Mouse (Mus musculus): ENCODE results near the gene Acmsd.
"Not testable (repeated sequence)": the region's sequence is repeated elsewhere in the genome, so short reads cannot be mapped to it uniquely, and the experiment has no call there.

The Acmsd gene

GRCm38 (mm10) chr1:127729096-127729495 is at the start of gene Acmsd:
Gene Acmsd, plus strand, starts transcription at chr1:127729413.
- no peak for DNase-seq (ENCODE audit: low read depth)

DNA sequence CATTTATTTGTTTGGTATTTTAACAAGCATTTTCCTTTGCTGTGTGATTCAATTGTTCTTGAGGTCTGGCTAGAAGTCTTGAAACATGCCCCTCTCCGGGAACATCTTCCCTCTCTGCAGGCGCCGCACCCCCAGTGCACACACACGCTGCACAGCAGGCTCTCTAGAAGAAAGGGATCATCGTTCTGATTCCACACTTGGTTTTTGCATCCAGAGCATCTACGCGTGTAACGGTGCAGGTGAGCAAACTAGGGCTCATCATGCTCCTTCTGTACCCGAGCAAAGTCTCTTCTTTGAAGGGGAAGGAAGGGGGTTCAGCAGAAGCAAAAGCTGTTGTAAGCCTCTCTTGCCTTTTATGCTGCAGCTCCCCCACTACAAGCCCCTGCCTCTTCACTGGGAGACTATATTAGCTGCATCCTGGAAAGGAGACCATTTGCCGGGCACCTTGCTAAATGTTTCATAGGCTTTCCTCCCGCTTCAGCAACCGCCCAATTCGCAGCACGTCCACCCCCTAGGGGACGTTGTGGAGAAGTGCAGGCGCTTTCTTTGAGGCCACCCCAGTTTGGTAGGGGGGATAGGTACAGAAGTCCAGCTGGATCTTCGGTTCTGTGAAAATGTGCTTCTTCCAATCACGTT is 49.6 kb upstream of the Acmsd start, which contains the start of gene Tmem163:
Tmem163 (minus strand) TSS at position 51 of the 636 bp plus-strand sequence.
- DNase-seq (ENCODE audit: low read depth) = peak; percentile 55

- DNase-seq (ENCODE audit: low read depth) = peak; percentile 45
Observed at GRCm38 (mm10) chr1:127696533-127696932, 32.7 kb upstream of the Acmsd start.

DNA sequence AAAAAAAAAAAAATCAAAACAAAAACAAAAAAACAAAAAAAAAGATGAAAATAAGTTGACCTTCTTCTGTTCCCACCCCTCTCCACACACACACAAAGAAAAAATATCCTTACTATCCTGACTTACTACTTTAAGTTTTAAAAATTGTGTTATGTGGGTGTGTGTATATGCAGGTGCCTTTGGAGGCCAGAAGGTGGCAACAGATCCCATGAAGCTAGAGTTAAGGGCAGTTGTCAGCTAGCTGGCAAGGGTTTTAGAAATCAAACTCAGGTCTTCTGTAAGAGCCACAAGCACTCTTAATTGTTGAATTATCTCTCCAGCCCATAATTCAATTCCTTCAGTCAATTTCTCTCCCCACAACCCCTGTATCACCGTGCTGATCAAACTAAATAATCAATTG is 27.0 kb upstream of the Acmsd start:
- peak; percentile 35 for DNase-seq (ENCODE audit: low read depth)

DNA sequence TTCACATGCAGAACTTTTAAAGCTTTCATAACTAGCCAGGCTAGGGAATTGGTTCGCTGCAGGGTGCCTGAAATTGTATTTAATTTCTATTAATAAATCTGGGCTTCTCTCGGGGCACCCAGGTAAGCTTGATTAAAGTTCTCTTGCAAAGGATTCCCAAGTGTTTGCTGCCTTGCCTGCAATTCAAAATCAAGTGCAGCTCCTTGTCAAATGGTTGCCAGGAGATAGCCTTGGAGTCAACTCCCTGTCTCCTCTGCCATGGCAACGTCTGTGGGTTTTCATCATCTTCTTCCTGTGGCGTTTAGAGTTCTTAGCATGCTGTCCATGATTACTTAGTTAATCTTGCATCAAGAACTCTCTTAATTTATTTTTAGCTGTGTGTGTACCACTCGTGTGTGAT is 22.9 kb upstream of the Acmsd start:
- no peak for DNase-seq (ENCODE audit: low read depth)

- peak; percentile 15 for DNase-seq (ENCODE audit: low read depth)
Observed at GRCm38 (mm10) chr1:127716441-127716840, 12.8 kb upstream of the Acmsd start.

DNA sequence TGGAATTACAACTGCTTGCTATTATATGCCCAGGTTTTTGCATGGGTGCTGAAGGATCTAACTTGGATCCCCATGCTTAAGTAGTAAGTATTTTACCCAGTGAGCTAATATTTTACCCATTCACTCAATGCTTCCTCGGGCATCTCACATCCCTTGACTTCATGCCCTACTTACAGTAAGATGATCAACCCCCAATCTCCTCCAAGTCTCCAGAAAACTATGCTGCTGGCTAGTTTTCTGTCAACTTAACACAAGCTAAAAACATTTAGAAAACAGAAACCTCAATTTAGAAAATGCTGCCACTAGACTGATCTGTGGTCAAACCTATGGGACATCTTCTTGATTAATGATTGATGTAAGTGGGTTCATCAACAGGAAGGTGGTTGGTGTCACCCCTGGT is 10.9 kb upstream of the Acmsd start:
- DNase-seq (ENCODE audit: low read depth) = no peak

GRCm38 (mm10) chr1:127723596-127723995 is 5.6 kb upstream of the Acmsd start:
- no peak for DNase-seq (ENCODE audit: low read depth)

GRCm38 (mm10) chr1:127731086-127731485 is 1.9 kb downstream of the Acmsd start:
- no peak for DNase-seq (ENCODE audit: low read depth)

DNA sequence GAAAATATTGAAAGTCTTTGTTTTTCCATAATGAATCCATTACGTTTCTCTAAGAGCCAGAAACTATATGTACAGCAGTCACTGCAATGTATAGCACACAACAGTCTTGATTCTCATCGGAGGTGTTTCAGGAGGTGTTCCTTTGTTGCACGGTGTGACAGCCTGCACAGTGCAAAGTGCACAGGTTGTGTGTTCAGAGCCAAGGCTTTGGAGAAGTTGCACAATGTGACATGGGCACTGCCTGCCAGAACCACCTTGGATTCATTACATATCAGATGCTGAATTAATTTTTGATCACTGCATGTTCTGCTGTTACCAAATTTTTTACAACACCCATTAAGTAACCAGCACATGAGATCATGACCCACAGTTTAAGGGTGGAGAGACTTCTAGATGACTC is 3.2 kb downstream of the Acmsd start:
- no peak for DNase-seq (ENCODE audit: low read depth)

DNA sequence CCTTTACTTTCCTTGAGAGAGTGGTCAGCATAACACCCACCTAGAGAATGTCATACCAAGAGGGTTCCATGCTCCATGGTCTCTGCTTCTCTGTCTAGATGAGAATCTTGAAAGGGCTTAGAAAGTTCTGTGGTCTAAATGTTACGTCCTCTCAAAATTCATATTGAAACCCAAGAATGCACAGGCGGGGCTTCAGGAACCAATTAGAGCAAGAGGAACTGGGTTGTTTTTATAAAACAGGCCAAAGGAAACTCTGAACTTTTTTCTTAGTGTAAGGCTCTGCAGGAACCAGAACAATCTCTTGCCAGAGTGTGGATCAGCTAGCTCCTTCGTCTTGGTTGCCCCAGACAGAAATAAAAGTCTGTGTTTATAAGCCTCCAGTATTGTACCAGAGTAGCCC is 3.6 kb downstream of the Acmsd start:
- DNase-seq (ENCODE audit: low read depth) = no peak

DNA sequence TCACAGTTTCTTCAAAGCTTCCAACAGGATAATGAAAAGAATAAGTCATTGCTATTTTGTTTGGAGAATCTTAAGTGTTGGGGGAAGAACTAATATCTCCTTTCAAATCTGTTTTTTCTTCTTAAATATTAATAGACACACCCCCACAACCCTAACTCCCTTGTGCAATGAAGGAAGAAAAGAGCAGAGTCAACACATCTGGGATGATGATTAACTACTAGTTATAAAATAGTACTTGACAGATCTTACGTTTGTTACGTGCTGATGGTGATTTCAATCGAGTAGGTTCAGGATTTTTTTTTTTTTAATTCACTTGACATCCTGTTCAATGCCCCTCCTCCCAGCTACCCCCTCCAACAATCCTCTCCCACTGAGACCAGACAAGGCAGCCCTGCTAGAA is 6.1 kb downstream of the Acmsd start:
- DNase-seq (ENCODE audit: low read depth) = no peak

DNA sequence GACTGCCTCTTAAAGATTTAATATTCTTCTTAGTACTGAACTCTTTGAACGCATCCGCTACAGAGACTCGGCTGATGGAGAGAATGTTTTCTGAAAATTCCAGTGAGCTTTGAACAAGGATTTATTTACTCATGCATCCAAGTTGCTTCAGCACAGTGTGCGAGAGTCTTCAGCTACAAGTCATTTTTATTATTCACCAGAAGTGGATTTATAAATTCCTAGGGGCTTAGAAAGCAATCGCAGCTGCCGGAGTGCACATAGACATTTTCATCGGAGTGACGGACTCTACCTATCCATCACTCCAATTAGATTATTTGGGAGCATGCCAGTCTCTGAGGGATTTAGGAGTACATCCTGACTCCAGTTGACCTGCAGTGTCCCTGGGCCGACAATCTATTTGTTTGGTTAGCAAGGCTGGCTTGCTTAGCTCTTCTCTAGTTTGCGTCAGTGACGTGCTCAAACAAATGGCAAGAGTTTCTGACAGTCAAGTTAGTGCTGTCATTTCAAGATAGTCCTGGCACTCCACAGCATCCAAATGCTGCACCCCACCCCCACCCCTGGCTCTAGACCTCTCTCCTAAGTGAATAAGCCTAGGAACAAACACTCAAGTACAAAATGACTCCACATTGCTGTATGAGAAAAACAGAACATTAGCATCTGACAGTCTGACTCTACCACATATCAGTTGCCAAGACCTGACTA is 21.3 kb downstream of the Acmsd start:
- DNase-seq (ENCODE audit: low read depth) = no peak

DNA sequence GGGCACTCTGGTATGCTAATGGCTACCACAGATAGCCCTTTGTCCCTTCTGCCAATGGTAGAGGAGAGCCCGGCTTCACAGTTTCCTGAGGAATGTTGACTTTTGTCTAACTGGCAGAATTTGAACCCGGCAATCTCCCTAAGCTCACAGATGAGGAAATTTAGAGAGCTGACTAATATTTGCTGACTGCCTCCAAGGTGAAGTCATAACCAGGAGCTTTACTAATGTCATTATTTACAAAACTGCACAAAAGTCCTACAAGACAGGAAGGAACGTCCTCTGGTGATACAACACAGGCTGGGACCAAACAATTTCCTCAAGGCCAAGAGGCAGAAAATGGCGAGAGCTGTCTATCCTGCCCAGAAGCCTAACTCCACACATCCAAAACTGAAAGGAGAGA is 26.6 kb downstream of the Acmsd start:
- DNase-seq (ENCODE audit: low read depth) = no peak

GRCm38 (mm10) chr1:127756331-127757163 is 27.3 kb downstream of the Acmsd start:
- peak; percentile 31 for DNase-seq (ENCODE audit: low read depth)

GRCm38 (mm10) chr1:127757164-127757545 is 27.9 kb downstream of the Acmsd start:
- not testable (repeated sequence) for DNase-seq (ENCODE audit: low read depth)

DNA sequence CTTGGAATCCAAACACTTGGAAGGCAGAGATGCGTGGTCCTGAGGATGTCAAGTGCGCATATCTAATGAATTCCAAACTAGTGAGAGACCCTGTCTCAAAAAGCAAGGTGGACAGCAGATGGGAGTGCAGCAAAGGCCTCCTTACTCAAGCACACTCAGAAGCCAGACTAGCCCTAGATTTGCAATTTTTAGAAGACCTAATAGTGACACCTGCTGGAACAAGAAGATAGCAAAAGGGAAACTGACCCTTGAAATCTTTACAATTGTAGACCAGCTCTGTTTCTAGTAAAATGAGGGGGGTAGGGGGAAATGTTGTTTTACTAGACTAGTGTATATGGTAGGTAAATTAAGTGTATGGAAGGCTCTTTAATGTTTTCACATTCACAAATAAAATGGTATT is 36.3 kb downstream of the Acmsd start:
- peak; percentile 69 for DNase-seq (ENCODE audit: low read depth)

GRCm38 (mm10) chr1:127766741-127767140 is 37.5 kb downstream of the Acmsd start:
- DNase-seq (ENCODE audit: low read depth) = no peak

DNA sequence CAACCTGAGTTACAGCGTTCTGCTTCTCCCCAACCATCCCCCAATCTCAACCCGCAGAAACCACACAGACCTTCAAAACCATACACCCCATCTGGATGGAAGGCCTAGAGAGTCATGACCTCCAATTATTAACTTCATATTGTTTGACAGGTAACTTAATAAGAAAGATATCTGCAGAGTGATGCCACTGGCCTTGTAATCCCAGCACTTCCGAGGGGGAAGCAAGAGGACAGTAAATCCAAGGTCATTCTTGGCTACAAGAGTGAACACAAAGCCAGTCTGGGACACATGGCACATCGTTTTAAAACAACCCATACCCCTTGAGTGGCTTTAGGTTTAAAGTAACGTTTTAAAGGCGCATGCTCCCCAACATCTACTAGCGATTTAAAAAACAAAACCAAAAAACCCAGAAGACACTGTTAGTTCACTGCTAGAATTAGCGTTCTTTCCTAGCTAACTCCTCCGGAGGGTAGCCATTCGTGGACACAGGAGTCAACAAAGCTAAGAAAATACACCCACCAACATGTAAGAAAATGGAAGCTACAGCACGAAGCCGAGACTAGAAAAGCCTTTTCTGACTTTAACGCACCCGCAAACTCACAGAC is 44.1 kb downstream of the Acmsd start:
- DNase-seq (ENCODE audit: low read depth) = peak; percentile 51

GRCm38 (mm10) chr1:127773803-127774500 is 44.7 kb downstream of the Acmsd start, which contains the start of gene Ccnt2:
Gene Ccnt2, plus strand, starts transcription at chr1:127774164.
- peak; percentile 100 for DNase-seq (ENCODE audit: low read depth)

- peak; percentile 71 for DNase-seq (ENCODE audit: low read depth)
Observed at GRCm38 (mm10) chr1:127774501-127774880, 45.3 kb downstream of the Acmsd start.

Data from NIH3T3 (cell line).